Mouse (Mus musculus) mouse trophoblast stem cell (cell line): ENCODE measurements around the gene Arpp21.

Experiments used
- in situ Hi-C, 2 experiments: fragments of 300-500 bp; cut with MseI, MboI; formaldehyde crosslinking; loops; 2 replicates in 1 of 2; 3 replicates in 1 of 2; pipeline ENCODE4 v1.15.1; 2025

Gene Arpp21

DNA sequence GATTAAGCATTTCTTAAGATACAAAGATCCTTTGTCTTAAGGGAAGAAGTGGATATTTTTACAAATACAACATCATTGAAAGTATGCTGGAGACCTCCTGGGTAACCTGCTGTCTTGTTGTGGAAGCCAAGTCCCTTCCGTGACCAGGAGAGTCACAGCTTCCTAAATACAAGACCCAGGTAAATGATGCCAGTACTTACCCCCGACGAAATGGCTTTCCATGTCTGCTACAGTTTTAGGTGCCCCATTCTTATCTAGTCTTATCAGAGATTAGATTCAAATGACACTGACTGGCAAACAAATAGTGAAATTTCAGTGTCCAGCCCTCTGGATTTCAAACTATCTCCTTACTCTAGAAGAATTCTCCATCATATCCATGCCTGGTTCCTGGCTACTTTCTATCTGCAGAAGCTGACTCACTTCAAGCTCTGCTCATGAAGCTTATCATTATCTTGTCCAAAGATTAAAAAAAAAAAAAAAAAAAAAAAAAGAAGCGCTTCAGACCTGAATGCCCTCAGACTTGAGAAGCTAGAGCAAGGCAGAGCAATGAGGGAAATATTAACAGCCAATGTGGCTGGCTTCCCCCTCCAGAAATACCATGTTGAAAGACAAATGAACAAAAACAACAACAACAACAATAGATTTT, 4.9 kb downstream of the Arpp21 start:
- in situ Hi-C loops: no loop called here

GRCm38 (mm10) chr9:112228470-112228869, 7.3 kb downstream of the Arpp21 start:
- in situ Hi-C loops: no loop called here

DNA sequence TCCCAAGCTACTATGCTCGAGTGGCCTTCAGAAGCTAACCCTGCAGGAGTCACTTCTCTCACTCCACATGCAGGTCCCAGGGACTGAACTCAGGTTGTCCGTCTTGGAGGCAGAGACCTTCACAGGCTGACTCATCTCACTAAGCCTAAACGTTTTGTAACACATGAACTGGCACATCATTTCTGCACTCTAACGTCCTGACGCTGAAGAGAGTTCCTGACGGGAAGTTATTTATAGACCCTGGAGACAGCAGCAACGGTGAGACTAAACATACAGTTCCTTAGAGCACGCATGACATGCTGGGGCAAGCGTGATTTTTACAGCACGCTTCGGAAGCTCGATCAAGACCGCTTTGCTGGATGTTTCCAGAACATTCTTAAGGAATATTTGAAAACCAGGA, 8.6 kb downstream of the Arpp21 start:
- in situ Hi-C loops: no loop called here

DNA sequence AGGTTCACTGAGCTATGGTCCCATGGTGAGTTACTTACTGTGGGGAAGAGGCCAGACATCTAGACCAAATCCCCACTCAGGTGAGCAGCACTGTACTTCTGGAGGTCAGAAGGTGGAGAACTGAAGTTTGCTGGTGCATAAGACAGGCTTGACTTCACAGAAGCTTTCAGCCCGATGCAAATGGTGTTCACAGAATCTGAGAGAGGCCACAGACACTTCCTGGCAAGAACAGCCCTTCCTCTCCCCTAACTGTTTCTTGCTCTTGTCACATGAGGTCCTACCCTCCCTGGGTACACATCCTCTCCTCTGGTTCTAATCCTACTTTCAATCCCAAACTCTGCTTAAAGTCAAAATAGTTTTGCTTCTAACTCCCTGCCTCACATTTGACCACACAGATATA, 9.2 kb downstream of the Arpp21 start:
- in situ Hi-C loops: no loop called here

DNA sequence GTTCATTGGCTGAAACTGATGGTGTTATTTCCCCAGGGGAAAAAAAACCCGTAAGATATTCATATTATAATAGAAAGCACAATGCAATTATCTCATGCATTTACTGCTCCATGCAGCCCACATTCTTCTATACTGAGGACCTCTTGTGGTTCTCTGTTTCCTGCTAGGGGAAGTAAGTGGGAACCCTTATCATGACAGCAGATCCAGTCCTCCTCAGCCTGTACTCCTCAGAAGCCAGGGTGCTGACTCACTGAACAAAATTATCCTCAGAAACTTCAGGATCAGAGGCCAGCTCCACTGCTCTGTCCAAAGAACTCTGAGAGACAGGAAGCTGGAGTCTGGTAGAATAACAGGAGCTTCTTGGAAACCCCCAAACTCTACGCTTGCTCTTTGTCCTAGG, 10.7 kb downstream of the Arpp21 start:
- in situ Hi-C loops: no loop called here

- in situ Hi-C loops: no loop called here
Measured at GRCm38 (mm10) chr9:112219372-112219771, 16.4 kb downstream of the Arpp21 start.

DNA sequence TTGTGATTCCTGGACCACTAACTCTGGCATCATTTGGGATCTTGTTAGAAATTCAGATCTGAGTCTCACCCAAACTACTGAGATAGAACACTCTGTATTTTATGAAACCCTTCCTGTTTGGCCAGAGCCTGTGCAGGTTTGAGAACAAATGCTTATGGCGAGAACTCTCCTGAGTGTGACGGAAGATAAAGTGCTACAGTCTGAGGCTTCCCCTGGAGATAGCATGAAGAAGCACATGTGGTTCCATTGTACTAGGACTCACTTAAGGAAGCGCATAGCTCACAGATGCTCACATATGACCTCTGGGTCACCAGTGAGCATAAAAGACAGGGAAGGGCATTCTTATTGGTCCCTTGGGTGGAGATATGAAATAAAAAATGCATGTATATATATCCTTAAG, 17.5 kb downstream of the Arpp21 start:
- in situ Hi-C loops: no loop called here

GRCm38 (mm10) chr9:112217161-112217560, 18.6 kb downstream of the Arpp21 start:
- in situ Hi-C loops: no loop called here

DNA sequence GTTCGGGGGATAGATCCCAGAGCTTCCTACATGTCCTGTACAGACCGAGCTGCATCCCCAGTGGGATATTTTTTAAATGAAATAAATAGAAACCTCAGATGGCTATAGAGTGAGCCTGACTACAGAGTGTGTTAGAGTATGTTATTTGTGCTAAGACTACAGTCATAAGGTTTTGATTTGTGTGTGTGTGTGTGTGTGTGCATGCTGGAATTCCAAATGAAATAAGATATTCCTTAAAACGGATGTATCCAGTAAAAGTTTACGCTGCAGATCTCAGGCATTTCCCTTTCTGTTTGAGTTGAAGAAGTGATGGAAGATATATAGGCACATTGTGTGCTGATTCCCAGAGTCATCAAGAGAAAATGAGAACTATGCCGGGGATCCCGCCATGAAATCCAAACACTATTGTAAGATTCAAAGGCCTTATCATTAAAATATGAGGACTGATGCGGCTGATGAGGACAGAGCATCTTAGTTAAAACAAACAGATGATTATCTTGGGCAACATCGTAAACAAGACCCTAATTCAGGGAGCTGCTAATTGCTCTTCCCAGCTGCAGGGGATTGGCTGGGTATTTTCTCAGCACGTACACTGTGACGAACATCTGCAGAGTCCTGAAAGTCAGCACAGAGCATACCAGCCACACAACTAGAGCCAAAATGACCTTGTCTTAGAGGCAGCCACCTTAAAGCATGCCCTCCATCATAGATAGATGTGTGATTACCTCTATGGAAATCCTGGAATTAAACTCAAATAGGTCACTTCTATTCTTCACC, 20.5 kb downstream of the Arpp21 start:
- in situ Hi-C loops: no loop called here

DNA sequence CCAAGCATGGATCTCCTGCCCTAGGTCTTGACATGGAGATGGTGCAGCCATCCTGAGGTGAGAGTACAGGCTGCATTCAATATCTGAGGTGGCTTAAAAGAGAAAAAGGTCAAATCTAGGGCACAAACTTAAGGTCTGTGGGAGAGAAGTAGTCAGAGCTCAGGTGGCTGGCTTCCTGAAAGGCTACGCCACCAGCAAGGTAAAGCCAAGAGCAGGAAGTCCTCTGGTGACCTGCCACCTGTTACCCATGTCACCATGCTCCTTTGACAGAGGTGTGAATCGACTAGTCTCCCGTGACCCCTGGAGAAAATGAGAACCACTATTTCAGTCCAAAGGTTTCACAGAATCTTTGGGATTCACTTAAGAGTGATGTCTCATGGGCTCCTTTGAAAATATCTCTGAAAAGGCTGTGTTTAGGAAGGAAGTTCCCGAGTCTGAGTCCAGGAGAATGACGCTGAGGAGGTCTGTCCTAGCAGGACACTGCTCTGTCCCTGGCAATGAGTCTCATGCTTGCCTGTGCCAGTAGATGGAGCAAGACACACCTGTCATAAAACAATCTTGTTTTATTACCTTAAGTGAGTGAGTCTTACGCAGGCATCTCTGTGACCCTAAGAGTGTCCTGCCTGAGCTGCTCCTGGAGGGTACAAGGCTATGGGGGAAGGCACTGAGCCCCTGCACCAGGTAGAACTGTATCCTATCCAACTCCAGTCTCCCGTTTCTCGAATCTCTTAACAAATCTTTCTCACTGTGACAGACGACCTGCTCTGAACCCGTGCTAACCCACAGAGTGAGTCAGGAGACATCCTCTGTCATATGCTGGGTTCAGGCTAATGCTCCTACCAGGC, 22.1 kb downstream of the Arpp21 start:
- in situ Hi-C loops: no loop called here

DNA sequence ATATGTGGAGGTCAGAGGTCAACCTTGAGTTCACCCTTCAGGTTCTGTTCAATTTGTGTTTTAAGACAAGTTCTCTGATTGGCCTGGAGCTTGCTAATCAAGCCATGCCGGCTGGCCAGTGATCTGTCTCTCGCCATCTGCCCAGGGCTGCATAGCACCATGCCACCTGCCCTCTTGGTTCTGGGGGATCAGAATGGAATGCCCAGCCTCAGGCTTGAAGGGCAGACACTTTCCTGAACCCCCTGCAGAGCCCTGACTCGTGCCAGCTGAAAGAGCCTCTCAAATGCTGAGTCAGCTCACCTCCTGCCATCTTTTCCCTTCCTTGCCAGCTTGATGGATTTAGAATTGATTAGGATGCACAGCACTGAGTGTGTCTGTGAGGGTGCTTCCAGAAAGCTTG, 25.9 kb downstream of the Arpp21 start:
- in situ Hi-C loops: no loop called here

DNA sequence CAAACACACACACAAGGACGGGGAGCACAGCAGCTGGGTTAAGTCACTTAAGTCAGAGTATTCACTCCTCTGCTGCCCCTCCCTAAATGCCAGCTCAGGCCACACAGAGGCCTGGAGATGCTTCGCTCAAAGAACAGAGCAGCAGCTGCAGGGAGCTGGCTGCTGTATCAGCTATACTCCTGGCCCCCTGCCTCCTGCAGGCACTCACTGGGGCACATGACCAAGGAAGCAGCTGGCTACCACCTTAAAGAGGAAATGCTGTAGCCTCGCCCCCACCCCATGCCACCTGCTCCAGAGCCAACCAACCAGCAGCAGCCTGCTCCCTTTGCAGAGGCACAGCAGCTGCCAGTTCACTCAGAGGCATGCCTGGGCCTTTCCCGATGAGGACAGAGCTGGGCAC, 28.0 kb downstream of the Arpp21 start:
- in situ Hi-C loops: no loop called here

- in situ Hi-C loops: no loop called here
Measured at GRCm38 (mm10) chr9:112198296-112198695, 37.4 kb downstream of the Arpp21 start.

DNA sequence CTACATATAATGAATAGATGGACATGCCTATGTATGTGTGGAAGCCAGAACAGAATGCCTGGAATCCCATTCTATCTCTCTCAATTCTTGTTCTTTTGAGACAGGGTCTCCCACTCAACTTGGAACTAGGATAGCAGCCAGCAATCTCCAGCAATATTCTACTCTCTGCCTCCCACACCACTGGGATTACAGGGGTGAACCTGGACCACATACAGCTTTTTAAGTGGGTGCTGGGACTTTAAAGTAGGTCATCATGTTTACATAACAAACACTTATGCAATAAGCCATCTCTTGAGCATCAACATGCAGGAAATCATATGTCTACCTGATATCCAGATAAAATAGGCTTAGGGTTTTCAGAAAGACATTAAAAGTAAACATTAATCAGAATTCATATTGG, 41.7 kb downstream of the Arpp21 start:
- in situ Hi-C loops: no loop called here

DNA sequence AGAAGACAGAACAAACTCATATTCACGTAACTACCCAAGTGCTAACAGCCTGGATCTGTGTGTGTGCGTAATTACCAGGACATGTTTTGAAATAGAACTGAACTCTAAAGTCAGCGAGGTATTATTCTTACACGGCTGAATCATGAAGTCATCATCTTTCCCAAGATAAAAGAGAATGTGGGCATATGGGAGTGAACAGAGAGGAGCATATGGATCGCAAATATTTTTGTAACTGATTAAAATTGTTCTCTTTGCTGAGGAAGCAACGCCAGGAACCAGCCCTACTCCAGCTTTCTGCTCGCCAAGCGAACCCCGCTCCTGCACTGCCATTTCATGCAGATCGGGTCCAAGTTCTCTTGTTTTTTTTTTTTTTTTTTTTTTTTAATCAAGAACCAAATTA, 46.3 kb downstream of the Arpp21 start:
- in situ Hi-C loops: no loop called here

DNA sequence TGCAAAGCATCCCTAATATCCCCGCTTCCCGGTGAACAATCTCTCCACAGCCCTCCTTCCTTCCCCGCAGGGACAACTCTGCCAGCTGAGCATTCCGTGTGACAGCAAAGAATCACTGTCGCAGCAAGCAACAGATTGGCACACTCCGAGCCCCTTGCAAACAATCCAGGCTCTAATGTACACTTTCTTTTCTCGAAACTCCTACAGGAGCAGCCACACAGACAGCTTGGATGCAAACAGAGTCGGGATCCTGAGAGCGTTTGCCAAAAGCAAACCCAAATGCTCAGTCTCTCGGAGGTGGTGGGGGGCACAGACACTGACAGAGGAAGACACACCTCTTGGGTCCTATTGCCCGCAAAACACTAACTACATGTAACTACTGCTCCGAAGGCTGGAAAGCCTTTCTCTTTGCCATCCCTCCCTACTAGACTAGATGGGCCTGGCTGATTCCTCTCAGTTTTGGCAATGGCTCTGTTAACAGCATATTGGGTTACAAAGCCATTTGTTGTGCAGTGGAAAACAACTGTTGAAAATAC, 47.3 kb downstream of the Arpp21 start:
- in situ Hi-C loops: no loop called here

- in situ Hi-C loops: no loop called here
Measured at GRCm38 (mm10) chr9:112187667-112188066, 48.1 kb downstream of the Arpp21 start.

DNA sequence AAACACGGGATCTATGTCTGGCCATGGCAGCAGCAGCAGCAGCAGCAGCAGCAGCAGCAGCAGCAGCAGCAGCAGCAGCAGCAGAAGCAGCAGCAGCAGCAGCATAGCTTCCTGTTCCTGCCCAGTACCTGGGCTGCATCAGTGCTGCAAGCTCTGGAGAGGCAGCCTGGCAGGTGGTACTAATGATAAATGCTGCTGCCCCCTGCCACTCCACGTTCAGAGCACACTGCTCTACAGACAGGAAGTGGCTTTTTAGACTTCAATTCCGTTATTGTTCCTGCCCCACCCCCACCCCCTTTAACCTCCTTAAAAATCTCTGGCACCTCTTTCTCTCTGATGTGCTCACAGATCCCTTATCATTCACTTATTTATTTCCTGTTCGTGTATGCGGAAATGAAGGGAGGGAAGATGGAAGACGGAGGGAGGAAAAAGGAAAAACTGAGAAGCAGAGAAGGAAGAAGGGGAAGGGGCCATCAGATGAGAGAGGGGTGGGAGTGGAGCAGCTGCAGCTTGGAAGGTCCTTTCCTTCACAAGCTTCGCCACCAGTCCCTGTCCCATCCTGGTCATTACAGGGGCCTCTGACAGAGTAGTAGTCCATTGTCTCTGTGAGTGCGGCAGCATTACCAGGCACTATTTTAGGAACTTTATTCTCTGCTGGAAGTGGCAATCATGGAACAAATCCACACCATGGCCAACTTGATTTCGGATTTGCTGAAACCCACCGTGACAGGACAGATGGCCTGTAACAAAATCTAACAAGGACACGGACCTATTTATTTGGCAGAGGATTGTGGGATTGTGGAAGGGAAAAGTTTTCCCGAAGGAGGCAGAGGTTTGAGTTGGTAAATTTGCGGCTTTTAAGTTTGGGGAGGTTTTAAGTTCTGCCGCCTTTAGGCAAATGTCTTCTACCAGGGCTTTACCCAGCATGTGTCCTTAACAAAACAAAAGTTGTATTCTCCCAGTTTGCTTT, 49.1 kb downstream of the Arpp21 start:
- in situ Hi-C loops: no loop called here

- in situ Hi-C loops: no loop called here
Measured at GRCm38 (mm10) chr9:112185746-112186145, 50.0 kb downstream of the Arpp21 start.

DNA sequence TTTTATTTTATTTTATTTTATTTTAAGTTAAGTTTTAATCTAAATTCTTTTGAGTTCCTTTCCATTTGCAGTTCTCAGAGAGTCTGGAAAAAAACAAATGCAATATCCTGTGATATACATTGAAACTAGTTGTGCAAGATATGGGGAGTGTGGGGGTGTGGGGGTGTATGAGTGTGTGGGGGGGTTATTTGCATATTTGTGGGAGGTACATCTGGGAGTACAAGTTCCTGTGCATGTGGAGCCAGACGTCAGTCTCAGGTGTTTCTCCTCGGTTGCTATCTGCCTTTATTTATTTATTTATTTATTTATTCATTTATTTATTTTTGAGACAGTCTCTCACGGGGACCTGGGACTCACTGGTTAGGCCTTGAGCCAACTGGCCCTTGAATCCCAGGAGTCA, 53.0 kb downstream of the Arpp21 start:
- in situ Hi-C loops: no loop called here

- in situ Hi-C loops: no loop called here
Measured at GRCm38 (mm10) chr9:112180006-112180405, 55.7 kb downstream of the Arpp21 start.
